Mouse (Mus musculus) heart, adult 2 months (tissue): Measurements from ENCODE around the gene Gatc.
A peak's percentile ranks its signal among the peaks of the same experiment; 100 is the strongest.

Experiments
- CTCF ChIP-seq: fragments of 200-600 bp; IDR thresholded peaks from 2 replicates; pipeline ENCODE4 v1.8.1; 2022; ENCODE audit warnings: antibody characterized with exemption, mild to moderate bottlenecking, moderate library complexity
- POLR2A ChIP-seq: fragments of 200-500 bp; IDR thresholded peaks from 2 replicates; pipeline ENCODE4 v1.6.1; 2011; ENCODE audit warnings: mild to moderate bottlenecking, low read depth, low read length, control low read depth; ENCODE audit not compliant: insufficient read depth

GRCm38 (mm10) chr5:115347564-115347963, 6.6 kb upstream of the Gatc start:
- TF ChIP-seq POLR2A (no peak), CTCF (peak; percentile 97)
